Mouse (Mus musculus): ENCODE results near the gene Mmadhc.

The Mmadhc gene

DNA sequence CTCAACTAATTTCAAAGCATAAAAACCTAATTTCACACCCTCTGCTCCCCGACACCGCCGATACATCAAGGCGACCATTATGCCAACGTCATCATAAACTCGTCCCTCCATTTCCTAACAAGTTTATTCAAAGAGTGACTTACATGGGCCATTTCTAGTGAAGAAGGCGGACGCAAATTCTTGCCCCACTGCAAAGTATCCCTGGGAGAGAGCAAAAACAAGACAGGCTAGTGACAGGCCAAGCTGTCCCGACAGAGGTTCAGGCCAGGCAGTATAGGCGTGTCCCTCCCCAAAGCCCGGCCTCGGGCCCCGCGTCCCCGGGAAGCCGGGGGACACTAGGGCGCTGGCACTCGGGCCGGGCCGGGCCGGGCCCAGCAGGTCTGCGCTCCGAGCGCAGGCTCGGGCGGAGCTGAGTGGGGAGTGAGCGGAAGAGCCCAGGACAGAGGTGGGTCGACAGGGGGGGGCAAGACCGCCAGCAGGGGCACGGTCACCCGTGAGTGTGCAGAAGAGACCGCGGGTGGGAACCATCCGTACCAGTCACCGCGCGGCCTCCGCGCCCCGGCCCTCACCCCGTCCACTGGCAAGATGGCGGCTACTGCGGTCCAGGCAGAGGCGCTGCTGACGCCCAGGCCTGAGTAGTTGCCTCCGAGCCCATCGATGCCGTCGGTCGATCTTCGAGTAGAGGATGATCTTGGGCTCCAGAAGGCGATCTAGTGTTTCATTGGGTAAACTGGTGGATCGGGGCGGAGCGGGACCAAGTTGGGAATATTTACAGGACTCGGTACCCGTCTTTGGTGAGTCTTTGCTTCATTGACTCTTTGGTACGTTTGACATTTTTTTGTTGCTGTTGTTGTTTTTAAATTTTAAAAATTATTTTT lies at the start of gene Mmadhc:
TSS of gene Mmadhc (minus strand) at position 693 of the 878 bp plus-strand sequence.
- DNase-seq (ENCODE audit: low spot score): peak; percentile 96

DNA sequence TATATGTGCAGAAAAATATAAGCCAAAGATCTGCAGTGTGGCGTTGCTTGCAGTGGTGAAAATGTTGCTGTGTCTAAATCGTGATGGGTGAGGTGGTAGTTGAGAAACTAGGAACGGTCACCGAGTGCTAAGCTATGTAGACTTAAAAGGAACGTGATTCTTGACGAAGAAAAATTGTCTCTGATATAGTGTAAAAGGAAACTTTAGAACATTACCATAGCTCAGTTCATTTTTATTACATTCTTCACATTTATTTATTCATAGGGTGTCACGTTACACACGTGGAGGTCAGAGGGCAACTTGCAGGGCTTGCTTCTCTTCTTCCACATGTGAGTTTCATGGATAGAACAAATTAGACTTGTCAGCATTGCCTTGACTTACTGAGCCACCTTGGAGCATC lies 47.0 kb upstream of the Mmadhc start:
- DNase-seq (ENCODE audit: low spot score): no peak

DNA sequence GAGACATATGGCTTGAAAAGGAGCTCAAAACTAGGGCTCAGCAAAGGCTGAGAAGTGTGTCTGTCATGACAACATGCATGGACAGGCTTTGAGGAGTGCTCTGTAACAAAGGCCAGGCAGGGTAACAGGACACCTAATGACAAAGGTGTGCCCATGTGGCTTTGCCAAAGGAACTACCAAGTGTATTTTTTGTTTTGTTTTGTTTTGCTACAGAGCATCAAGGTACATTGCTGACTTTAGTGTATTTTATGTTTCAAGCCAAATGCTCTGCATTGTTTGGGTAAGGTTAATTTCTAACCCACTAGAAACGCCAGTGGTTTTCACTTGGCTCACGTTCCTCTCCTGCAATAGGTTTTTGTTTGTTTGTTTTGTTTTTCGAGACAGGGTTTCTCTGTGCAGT lies 42.5 kb upstream of the Mmadhc start:
- no peak for DNase-seq (ENCODE audit: low spot score)

DNA sequence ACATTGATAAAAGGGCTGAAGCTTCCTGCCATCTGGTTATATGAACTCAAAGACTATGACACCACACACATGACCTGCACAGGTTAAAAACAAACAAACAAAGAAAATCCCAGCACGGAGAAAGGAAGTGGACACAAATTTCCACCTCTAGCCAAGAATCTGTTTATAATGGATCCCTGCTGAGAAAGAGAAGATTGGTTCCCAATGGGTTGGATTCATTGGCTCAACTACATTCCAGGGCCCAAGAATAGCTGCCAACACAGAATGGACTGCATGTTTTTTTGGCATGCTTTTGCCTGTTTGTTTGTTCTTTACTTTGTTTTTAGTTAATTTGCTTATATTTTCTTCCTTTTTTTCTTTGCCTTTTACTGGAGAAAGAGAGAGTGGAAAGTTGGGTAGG lies 41.0 kb upstream of the Mmadhc start:
- DNase-seq (ENCODE audit: low spot score): no peak

DNA sequence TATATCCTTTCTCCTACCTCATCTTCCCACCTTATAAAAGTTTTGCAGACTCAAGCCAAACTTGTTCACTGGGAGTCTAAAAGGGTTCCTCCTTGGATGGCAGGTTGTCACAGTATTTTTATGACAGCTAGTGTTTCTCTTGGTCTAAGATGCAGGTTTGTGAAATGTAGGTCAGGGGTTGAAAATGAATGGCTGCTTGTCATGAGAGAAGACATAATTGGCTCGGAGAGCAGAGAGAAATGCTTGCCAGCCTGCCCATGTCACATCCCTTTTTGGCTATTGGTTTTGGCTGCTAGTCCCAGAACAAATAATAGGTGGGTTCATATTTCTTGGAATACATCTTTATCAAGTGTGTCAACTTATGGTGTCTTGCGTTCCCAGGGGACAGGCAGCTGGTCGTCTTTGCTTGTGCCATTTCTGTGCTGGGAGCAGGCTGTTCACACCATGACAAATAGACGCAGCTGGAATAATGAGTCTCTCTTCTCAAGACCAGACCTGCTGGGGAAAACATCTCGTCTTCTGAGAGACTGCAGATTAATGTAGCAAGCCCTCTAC lies 35.2 kb upstream of the Mmadhc start:
- no peak for DNase-seq (ENCODE audit: low spot score)

DNA sequence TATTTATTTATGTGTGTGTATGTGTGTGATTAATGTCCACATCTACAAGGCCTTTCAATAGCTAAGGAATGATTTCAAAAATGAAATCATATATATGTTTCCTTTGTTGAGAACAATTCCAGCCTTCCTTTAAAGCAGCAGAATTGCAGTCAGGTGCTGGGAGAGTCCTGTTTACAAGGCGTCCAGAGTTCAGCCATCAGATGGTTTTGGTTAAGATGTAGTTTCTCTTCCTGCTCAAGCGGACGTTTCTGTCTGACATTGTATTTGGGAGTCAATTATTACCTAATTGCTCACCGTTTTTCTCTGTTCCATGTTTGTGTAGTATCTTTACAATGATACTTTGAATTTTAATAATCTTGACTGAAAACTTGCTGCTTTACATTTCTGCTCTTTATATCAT lies 31.6 kb upstream of the Mmadhc start:
- DNase-seq (ENCODE audit: low spot score): no peak

DNA sequence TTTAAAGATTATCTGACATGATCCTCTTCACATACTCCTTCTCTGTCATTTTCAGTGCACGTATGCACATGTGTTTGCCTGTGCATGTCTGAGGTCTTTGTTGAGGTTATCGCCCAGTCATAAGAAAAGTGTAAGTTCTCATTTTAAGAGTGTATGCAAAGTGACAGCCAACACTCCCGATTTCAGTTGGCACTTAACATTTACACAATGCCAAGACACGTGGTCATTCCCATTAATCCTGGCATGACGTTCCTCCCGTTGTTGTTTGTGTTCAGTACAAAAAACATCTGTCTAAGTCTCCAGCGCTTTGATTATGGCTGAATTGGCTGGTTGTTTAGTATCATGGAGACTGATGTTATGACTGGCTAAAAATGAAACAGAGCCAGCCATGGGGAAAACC lies 28.2 kb upstream of the Mmadhc start:
- no peak for DNase-seq (ENCODE audit: low spot score)

DNA sequence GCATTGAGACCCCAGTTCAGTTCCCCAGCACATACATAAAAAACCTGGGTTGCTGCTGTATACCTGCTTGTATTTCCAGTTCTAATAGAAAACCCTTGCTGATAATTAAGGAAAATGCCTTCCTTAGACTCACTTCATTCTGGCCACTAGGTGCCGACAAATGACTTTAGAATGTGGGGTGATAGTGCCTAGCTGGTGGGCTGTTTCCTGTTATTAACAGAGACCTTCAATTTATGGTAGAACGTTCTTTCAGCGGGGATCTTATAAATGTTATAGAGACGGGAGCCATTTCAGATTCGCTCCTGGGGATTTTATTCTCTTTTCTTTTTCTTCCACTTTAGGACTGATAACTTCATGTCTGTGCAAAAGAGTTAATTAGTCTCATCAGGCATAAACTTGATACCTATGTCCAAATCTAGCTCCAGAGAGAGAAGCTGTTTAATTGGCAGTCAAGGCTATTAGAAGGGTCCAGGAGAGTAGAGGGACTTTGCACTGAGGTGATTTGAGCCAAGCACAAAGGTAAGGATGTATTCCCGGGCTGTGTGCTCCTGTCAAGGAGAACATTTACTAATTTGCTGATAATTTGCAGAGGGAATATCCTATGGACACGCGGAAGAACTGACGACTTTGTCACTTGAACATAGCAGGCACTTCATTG lies 10.2 kb upstream of the Mmadhc start:
- peak; percentile 49 for DNase-seq (ENCODE audit: low spot score)

DNA sequence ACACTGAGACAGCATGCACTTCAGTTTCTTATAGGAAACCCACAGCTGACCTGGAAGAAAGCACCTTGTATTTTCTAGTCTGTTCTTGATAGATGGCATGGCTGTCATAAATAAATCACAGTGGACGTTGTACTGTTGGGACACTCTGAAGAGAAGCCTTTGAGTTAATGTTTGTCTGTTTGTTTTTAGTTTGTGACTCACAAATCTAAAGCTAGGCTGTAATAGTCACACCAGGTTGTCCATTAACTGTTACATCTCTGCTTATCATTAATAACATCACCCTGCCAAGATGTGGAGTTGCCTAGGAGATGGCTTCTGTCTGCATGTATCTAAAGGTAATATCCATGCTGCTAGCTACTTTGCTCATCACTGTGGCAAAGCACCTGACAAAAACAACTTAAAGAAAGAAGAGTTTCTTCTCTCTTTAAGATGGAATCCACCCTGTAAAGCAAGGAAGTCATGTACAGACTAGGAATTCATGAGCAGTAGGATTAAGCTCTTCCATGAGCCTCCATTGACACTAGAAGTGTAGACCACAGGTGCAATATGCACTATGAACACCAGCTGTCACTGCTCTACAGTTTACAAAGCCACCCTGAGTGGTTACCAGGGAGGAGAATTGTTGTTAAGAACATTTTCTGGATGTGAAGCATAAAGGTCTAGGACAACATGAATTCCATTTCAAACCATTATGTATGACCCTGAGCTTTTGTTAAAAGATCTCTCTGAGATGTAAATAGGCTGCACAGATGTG lies 8.4 kb upstream of the Mmadhc start:
- no peak for DNase-seq (ENCODE audit: low spot score)

DNA sequence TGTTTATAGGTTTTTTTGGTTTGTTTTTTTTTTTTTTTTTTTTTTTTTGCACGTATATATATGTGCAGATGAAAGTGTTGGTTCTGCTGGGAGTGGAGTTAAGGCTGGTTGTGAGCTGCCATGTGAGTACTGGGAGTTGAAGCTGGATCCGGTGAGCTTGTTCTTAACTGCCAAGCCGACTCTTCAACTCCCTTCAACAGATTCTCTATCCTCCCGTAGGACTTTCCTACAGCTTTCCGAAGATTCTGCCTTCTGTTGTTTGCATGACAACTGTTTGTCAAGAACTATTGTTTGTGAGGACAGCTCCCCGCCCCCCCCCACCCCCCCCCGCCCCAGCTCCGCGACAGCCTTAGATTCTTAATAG lies 368 bp upstream of the Mmadhc start:
- no peak for DNase-seq (ENCODE audit: low spot score)

DNA sequence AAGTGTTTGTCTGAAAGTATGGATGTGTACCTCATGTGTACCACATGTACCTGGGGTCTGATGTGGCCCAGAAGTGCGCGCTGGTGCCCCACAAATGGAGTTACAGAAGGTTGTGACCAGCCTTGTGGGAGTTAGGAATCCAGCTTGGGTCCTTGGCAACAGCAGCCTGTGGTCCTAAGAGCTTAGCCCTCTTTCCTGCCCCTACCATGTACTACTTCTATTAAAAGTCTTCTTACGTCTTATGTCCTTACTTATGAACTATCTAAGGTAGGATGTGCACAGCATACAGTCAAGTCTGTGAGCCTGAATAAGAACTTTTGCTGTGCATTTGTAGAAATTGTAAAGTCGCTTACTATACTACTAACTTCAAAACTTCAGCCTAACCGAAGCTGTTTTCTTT lies 1.0 kb downstream of the Mmadhc start:
- no peak for DNase-seq (ENCODE audit: low spot score)

DNA sequence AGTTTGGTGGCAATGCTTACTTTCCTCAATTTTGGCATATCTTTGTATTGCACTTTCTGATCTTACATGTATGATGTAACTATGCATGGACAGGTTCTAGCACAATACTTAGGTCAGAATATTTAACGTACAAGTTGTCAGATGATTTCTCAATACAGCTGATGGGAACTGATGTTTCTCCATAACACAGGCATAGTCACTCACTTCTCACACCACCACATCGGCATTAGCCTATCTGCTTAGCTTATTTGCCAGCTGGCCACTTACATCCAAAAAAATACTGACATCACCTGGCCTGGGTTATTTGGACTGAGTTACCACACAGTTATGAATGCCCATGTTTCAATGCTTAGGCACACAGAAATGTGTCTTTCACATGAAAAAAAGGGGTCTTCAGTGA lies 2.5 kb downstream of the Mmadhc start:
- DNase-seq (ENCODE audit: low spot score): no peak

DNA sequence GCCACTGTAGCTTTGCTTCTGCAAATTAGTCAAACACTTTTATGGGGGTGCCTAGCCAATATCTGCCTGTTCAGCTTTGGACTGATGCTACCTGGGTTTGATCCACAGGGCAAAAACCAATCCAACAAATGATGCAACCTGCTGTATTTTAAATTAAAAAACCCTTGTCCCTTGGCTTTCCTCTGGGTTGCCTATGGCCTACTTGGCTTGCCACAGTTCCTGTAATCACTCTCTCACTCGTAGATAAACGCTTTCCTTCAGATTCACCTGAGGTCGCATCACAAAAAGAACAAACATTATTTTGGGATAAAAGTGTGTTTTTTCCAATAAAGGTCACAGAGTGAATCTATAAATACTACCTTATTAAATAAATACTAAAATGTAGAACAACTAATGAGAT lies 3.0 kb downstream of the Mmadhc start:
- no peak for DNase-seq (ENCODE audit: low spot score)

DNA sequence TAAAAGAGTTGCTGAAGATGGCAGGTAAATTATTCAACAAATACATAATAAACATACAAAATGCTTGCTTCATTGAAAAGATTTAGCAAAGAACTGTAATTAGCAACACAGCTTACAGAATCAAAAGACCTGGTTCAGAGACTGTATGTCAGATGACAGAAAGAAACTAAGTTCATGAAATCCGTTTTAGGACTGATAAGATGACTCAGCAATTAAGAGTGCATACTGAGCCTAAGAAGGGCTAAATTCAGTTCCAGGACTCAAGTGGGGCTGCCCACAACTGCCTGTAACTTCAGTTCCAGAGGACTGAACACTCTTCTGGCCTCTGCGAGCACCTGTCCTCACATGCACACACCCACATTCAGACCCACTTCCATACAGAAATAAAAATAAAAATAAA lies 4.7 kb downstream of the Mmadhc start:
- DNase-seq (ENCODE audit: low spot score): no peak

DNA sequence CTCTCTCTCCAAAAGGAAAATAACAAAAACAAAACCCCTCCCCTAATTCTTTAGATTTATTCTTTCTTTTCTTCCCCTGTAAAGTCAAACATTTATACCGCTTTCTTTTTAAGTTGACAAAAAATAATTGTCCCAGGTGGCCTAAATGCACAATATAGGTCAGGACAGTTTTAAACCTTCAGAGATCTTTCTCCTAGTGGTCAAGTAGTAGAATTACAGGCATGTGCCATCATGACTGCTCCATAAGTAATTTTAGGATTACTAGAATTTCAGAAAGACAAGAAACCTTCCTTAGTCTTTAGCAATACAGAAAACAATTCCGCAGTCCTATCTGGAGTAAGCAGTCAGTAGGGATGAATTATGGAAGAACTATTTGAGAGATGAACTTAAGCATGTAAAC lies 5.8 kb downstream of the Mmadhc start:
- no peak for DNase-seq (ENCODE audit: low spot score)

DNA sequence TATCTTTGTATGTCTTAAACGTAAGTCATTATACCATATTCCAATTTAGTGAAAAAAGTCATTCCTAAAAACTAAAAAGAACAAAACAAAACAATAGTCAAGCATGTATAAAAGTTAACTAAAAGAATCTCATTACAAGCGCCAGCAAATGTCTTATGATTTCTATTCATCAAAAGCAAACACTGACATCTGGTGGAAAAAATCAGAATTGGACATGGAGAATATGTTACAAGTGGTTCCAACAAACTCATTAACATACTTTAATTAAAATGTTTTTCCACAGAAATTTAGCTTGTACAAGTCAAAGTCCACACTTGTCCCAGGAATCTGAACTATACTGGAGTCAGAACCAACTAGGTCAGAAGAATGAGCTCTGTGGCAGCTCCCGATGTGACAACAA lies 11.8 kb downstream of the Mmadhc start:
- DNase-seq (ENCODE audit: low spot score): no peak

DNA sequence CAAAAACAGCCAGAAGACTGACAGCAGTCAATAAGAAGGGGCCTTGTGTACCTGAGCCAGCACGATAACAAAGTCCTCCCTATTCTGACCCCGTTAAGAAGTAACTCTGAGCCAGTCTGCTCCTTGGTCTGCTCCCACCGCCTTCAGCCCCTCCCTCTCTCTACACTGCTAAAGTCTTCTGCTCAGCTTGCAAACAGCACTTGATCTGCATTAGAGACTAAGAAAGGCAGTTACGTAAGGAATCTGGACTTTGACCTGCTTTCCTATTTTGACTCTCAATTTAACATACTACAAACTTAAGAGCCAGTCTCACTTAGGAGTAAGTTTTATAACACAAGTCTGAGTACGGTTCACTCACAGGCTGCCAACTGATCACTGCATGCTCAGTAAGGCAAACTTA lies 12.6 kb downstream of the Mmadhc start:
- DNase-seq (ENCODE audit: low spot score): no peak

DNA sequence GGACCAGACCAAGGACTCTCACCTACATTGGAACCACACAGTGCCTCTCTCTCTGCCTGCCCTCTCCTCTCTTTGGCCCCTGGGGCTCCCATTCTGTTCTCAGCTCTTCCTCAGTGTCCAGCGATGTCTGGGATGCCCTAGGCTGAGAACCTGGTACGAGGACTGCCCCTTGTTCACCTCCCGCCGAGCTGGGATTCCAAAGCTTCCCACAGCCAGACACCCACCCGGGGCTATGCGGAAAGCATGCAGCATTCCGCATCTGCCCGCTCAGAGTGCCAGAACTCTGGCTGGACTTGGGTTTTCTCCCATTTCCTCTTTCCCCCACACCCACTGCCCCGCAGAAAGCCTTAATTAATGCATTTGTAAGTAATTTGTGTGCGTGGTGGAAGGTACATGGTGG lies 19.9 kb downstream of the Mmadhc start:
- no peak for DNase-seq (ENCODE audit: low spot score)

DNA sequence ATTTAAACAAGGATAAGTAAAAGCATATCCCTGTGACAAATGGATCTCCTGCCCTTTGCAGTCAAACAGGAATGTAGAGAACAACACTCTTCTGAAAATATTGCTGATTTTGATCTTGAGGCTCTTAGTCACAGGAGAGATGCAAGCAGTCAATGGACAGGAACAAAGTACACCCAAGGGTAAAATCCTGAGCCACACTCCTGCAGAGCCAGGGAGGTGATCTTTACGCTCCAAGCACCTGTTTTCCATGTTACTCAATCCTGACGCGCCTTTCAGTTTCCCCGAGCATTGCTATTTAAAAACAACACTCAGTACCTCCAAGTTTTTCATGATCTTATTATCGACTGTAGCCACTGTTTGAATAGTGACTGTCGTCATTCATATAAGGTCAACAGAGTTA lies 23.2 kb downstream of the Mmadhc start:
- DNase-seq (ENCODE audit: low spot score): no peak

DNA sequence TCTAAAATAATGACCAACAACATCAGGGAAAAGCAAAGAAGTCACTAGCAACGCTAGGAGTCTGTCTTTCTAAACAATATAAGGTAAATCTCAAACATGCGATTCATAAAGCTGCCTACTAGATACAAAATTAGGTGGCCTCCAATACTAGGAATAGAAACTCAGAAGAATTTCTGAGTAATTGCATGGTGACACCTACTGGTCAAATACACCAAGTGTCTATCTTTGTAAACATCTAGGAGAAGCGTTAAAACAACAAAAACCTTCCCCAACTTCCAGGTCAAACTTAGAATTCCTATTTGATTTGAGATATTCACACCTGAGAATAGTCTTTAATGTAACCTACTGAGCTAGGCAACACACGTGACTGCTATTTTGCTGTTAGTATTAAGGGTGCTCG lies 24.4 kb downstream of the Mmadhc start:
- no peak for DNase-seq (ENCODE audit: low spot score)

DNA sequence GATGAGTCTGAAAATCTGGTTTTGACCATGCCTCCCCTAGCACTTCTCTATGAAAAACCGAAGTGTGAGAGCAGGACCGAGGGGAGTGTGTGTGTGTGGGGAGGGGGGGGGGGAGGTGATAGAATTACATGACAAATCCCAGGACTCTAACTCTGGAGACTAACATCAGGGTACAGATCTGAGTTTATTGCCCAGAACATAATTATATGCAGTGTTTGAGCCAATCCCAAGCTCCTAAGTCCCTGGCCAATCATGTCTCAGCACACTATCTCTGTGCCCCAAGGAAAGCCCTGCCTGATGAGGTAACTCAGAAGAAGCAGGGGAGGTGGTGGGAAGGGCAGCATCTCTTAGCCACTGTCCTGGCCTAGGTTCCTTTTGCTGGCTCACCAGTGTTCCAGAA lies 28.1 kb downstream of the Mmadhc start:
- no peak for DNase-seq (ENCODE audit: low spot score)

DNA sequence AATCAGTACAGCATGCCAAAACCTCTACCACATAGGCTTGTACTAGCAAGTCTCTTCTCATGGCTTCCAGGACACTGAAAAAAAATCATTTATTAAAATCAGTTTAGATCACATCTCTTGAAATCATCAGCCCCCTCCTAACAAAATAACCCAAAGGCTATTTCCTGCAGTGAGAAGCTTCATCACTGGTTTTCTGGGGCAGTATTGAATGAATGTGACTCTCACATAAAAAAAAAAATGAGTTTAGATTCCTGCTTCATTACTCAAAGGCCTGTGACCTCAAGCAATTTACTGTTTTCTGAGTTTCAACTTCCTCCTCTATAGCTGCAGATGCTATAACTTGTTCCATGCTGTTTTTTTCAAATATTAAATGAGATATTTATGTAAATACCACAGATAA lies 29.6 kb downstream of the Mmadhc start:
- DNase-seq (ENCODE audit: low spot score): no peak

All from testis, postnatal 10 days (tissue).